Mouse (Mus musculus): ENCODE results near the gene Zfp28. TPM values are rescaled to one million over a fixed set of nuclear protein-coding genes. Genes with fewer than 3 reads are reported as not detected.
A peak's percentile ranks its signal among the peaks of the same experiment; 100 is the strongest.
"Not testable (repeated sequence)": the region's sequence is repeated elsewhere in the genome, so short reads cannot be mapped to it uniquely, and the experiment has no call there.

Gene Zfp28
- polyA plus RNA-seq, 2 experiments = 0.91 to 1.0 TPM

DNA sequence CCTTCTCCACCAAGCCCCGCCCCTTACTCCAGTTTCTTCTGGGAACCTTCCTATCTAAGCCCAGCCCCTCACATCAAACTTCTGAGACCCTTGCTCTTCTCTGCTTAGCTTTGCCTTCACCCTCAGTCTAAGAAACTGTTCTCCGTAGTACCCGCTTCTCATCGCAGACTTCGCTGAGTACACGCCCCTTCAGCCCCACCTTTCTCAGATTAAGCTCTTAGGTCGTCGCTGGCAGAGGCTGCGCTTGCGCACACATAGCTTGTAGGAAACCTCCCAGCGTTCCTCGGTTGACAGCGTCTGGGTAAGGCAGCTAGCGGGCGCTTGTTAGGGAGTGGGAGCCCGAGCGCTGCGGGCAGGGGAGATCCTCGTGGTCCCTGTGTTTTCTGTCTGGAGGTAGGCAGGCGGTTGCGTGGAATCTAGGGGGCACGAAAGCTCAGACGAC is 20.0 kb upstream of the Zfp28 start, which contains the start of gene Zfp78:
Gene Zfp78 (plus strand): TSS at position 234 of the 442 bp plus-strand sequence.
- under 1% methylated on average over 23 of the region's 23 CpGs for WGBS (ENCODE audit: insufficient replicate concordance)

DNA sequence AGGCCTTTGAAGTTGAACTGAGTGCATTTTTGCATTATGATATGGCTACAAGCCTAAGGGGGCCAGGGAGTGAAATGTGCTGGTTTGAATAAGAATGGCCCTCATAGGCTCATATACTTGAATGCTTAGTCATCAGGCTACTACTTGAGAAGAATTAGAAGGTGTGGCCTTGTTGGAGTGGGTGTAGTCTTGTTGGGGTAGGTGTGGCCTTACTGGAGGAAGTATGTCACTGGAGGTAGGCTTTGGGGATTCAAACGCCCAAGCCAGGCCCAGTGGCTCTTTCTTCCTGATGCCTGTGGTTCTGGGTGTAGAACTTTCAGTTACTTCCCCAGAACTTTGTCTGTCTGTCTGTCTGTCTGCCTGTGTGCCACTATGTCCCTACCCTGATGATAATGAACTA is 18.3 kb upstream of the Zfp28 start:
- TF ChIP-seq EP300 (IDR thresholded peaks at IDR 0.05; ENCODE audit: low read depth) = no peak
- ATAC-seq (ENCODE audit: insufficient read depth) (no peak), DNase-seq (ENCODE audit: low read depth in 3 of 3, low spot score in 3 of 3) (no peak)
- H3K9ac ChIP-seq (replicated peaks) = no peak overlapping the region
- no peak overlapping the region for H3K4me2 ChIP-seq (ENCODE audit: low read depth)
- peaks cover 35 to 45% of the 10 kb centered on the region in 2 experiments for H3K4me1 ChIP-seq (replicated peaks; ENCODE audit: control insufficient read depth in 2 of 2, insufficient read depth in 2 of 2, low read length in 1 of 2)
- no peaks in the 10 kb centered on the region for H3K36me3 ChIP-seq (replicated peaks; ENCODE audit: control insufficient read depth, insufficient read depth, low read depth)
- 35% methylated on average over 1 of the region's 1 CpGs for WGBS (ENCODE audit: insufficient replicate concordance)
- H3K27me3 ChIP-seq (ENCODE audit: control insufficient read depth, insufficient read depth, low read length) = no peaks in the 10 kb centered on the region
- H3K27ac ChIP-seq = no peak overlapping the region
- no peaks in the 10 kb centered on the region for H3K9me3 ChIP-seq (ENCODE audit: control insufficient read depth, low read length)
- H3K4me3 ChIP-seq (ENCODE audit: insufficient read depth in 1 of 2, low read depth in 2 of 2, low read length in 2 of 2) = no peak overlapping the region

More for the DNA sequence above, 20.0 kb upstream of the Zfp28 start, which contains the start of gene Zfp78:
- Histone ChIP-seq H3K4me3 (ENCODE audit: insufficient read depth in 1 of 2, low read depth in 2 of 2, low read length in 2 of 2) (peak within 1 kb of the TSS; percentile 63 to 73), H3K9me3 (ENCODE audit: control insufficient read depth, low read length) (no peaks in the 10 kb centered on the region), H3K36me3 (replicated peaks; ENCODE audit: control insufficient read depth, insufficient read depth, low read depth) (no peaks in the 10 kb centered on the region), H3K9ac (replicated peaks) (peak within 1 kb of the TSS; percentile 41), H3K4me1 (replicated peaks; ENCODE audit: control insufficient read depth in 2 of 2, insufficient read depth in 2 of 2, low read length in 1 of 2) (peaks cover 35 to 41% of the 10 kb centered on the region in 2 experiments), H3K27ac (peak within 1 kb of the TSS; percentile 38), H3K4me2 (ENCODE audit: low read depth) (peak within 1 kb of the TSS; percentile 69), H3K27me3 (ENCODE audit: control insufficient read depth, insufficient read depth, low read length) (no peaks in the 10 kb centered on the region)
- DNase-seq (ENCODE audit: low read depth in 3 of 3, low spot score in 3 of 3) (peak; percentile 79 to 89 (median 81)), ATAC-seq (ENCODE audit: insufficient read depth) (peak; percentile 75)
- TF ChIP-seq EP300 (IDR thresholded peaks at IDR 0.05; ENCODE audit: low read depth) = no peak
- TF ChIP-seq CTCF (IDR thresholded peaks at IDR 0.05; ENCODE audit: low read depth) = peak; percentile 57

DNA sequence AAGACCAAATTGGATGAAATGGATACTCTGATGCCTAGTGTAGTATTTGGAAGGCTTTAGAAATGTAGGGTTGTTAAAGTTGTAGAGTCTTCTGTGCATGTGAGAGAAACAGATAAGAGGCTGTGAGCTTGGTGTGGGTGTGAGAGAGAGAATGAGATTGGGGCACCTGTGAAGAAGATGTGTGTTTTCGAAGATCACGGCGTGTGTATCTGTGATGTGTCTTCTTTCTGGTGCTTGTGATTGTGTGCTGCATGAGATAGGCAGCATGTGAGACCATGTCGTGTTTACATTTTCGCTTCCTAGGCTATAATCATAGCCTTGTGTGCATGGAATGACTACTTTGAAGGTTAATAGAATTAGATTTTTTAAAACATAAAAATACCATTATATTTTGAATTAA is 15.9 kb upstream of the Zfp28 start:
- peaks cover 26 to 28% of the 10 kb centered on the region in 2 experiments for H3K4me1 ChIP-seq (replicated peaks; ENCODE audit: control insufficient read depth in 2 of 2, insufficient read depth in 2 of 2, low read length in 1 of 2)
- WGBS (ENCODE audit: insufficient replicate concordance) = 20% methylated on average over 5 of the region's 5 CpGs
- ATAC-seq (ENCODE audit: insufficient read depth) (peak; percentile 18), DNase-seq (ENCODE audit: low read depth in 3 of 3, low spot score in 3 of 3) (peak; percentile 42 to 60 (median 53))
- no peaks in the 10 kb centered on the region for H3K27me3 ChIP-seq (ENCODE audit: control insufficient read depth, insufficient read depth, low read length)
- no peak overlapping the region for H3K9ac ChIP-seq (replicated peaks)
- H3K27ac ChIP-seq = peak overlapping the region; percentile 75
- H3K4me2 ChIP-seq (ENCODE audit: low read depth) = peak overlapping the region; percentile 47
- no peak overlapping the region for H3K4me3 ChIP-seq (ENCODE audit: insufficient read depth in 1 of 2, low read depth in 2 of 2, low read length in 2 of 2)
- TF ChIP-seq EP300 (IDR thresholded peaks at IDR 0.05; ENCODE audit: low read depth) = peak; percentile 76
- no peak for TF ChIP-seq CTCF (IDR thresholded peaks at IDR 0.05; ENCODE audit: low read depth)
- no peaks in the 10 kb centered on the region for H3K36me3 ChIP-seq (replicated peaks; ENCODE audit: control insufficient read depth, insufficient read depth, low read depth)
- H3K9me3 ChIP-seq (ENCODE audit: control insufficient read depth, low read length) = no peaks in the 10 kb centered on the region

- 78% methylated on average over 5 of the region's 5 CpGs for WGBS (ENCODE audit: insufficient replicate concordance)
- H3K9me3 ChIP-seq (ENCODE audit: control insufficient read depth, low read length); H3K9ac ChIP-seq (replicated peaks); DNase-seq (ENCODE audit: low read depth in 3 of 3, low spot score in 3 of 3); H3K4me3 ChIP-seq (ENCODE audit: insufficient read depth in 1 of 2, low read depth in 2 of 2, low read length in 2 of 2); H3K4me2 ChIP-seq (ENCODE audit: low read depth); ATAC-seq (ENCODE audit: insufficient read depth); H3K27me3 ChIP-seq (ENCODE audit: control insufficient read depth, insufficient read depth, low read length); H3K36me3 ChIP-seq (replicated peaks; ENCODE audit: control insufficient read depth, insufficient read depth, low read depth); H3K27ac ChIP-seq: not testable (repeated sequence)
- peaks cover 26 to 27% of the 10 kb centered on the region in 2 experiments for H3K4me1 ChIP-seq (replicated peaks; ENCODE audit: control insufficient read depth in 2 of 2, insufficient read depth in 2 of 2, low read length in 1 of 2)
Observed at GRCm38 (mm10) chr7:6368146-6368545, 14.9 kb upstream of the Zfp28 start.

DNA sequence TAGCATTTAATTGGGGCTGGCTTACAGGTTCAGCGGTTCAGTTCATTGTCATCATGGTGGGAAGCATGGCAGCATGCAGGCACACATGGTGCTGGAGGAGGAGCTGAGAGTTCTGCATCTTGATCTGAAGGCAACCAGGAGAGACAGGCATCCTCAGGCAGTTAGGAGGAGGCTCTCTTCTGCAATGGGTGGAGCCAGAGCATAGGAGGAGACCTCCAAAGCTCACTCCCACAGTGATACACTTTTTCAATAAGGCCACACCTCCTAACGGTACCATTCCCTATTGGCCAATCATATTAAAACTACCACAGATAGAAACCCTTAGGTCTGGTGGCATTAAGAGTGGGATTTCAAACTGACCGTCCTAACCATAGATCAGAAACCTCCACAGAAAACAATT is 13.6 kb upstream of the Zfp28 start:
- no peak for DNase-seq (ENCODE audit: low read depth in 3 of 3, low spot score in 3 of 3)
- Histone ChIP-seq H3K4me1 (replicated peaks; ENCODE audit: control insufficient read depth in 2 of 2, insufficient read depth in 2 of 2, low read length in 1 of 2) (peaks cover 19 to 20% of the 10 kb centered on the region in 2 experiments), H3K4me3 (ENCODE audit: insufficient read depth in 1 of 2, low read depth in 2 of 2, low read length in 2 of 2) (no peak overlapping the region), H3K9ac (replicated peaks) (no peak overlapping the region), H3K36me3 (replicated peaks; ENCODE audit: control insufficient read depth, insufficient read depth, low read depth) (no peaks in the 10 kb centered on the region), H3K27ac (no peak overlapping the region), H3K27me3 (ENCODE audit: control insufficient read depth, insufficient read depth, low read length) (no peaks in the 10 kb centered on the region), H3K4me2 (ENCODE audit: low read depth) (no peak overlapping the region), H3K9me3 (ENCODE audit: control insufficient read depth, low read length) (no peaks in the 10 kb centered on the region)
- ATAC-seq (ENCODE audit: insufficient read depth) = peak; percentile 38
- 63% methylated on average over 3 of the region's 3 CpGs for WGBS (ENCODE audit: insufficient replicate concordance)
- no peak for TF ChIP-seq EP300 (IDR thresholded peaks at IDR 0.05; ENCODE audit: low read depth)
- TF ChIP-seq CTCF (IDR thresholded peaks at IDR 0.05; ENCODE audit: low read depth) = no peak
